Mouse (Mus musculus) embryonic facial prominence, embryonic 13.5 days (tissue): Measurements from ENCODE around the gene Scap. TPM values are rescaled to one million over a fixed set of nuclear protein-coding genes. Genes with fewer than 3 reads are reported as not detected.

Experiments
- ATAC-seq: fragments of 200-750 bp; cut with Nextera tagmentation; 2 replicates; pipeline ENCODE4 v1.8.0; 2017; ENCODE audit warnings: low read depth; ENCODE audit not compliant: insufficient number of reproducible peaks, insufficient read depth, low FRiP score, low TSS enrichment
- H3K27ac ChIP-seq: fragments of 300-500 bp; sonication (generic); 2 replicates; pipeline ENCODE4 v1.5.1; 2015; ENCODE audit warnings: moderate library complexity, mild to moderate bottlenecking, inconsistent platforms
- H3K27me3 ChIP-seq: fragments of 300-500 bp; sonication (generic); 2 replicates; pipeline ENCODE4 v1.6.1; 2015; ENCODE audit warnings: mild to moderate bottlenecking, inconsistent platforms
- H3K36me3 ChIP-seq: fragments of 300-500 bp; sonication (generic); 2 replicates; pipeline ENCODE4 v1.6.1; 2015; ENCODE audit warnings: mild to moderate bottlenecking, inconsistent platforms
- H3K4me1 ChIP-seq: fragments of 300-500 bp; sonication (generic); 2 replicates; pipeline ENCODE4 v1.6.1; 2015; ENCODE audit warnings: inconsistent platforms
- H3K4me2 ChIP-seq: fragments of 300-500 bp; sonication (generic); 2 replicates; pipeline ENCODE4 v1.6.1; 2015; ENCODE audit warnings: moderate library complexity, mild to moderate bottlenecking, inconsistent platforms
- H3K4me3 ChIP-seq: fragments of 300-500 bp; sonication (generic); 2 replicates; pipeline ENCODE4 v1.5.1; 2015; ENCODE audit warnings: mild to moderate bottlenecking, inconsistent platforms
- H3K9ac ChIP-seq: fragments of 300-500 bp; sonication (generic); 2 replicates; pipeline ENCODE4 v1.6.1; 2015; ENCODE audit warnings: mild to moderate bottlenecking, inconsistent platforms
- H3K9me3 ChIP-seq: fragments of 300-500 bp; sonication (generic); 2 replicates; pipeline ENCODE4 v1.6.1; 2016; ENCODE audit warnings: inconsistent platforms
- WGBS: fragments of 180-500 bp; shearing (Covaris S2); methylation state at CpG from one replicate; pipeline ENCODE4 v1.1.7; 2015; ENCODE audit warnings: mixed read lengths; 5-methylcytosine and 5-hydroxymethylcytosine counted together
- polyA plus RNA-seq: library from polyadenylated mRNA; unstranded; fragments of >200 nt; fragmentation: Nextera tagmentation; extraction: Ambion mirVana; gene quantifications from 2 replicates; pipeline ENCODE4 v1.2.1, GENCODE M21; 2015

The Scap gene
- polyA plus RNA-seq, 1 experiment from 2014 or later, result 41.6 TPM

DNA sequence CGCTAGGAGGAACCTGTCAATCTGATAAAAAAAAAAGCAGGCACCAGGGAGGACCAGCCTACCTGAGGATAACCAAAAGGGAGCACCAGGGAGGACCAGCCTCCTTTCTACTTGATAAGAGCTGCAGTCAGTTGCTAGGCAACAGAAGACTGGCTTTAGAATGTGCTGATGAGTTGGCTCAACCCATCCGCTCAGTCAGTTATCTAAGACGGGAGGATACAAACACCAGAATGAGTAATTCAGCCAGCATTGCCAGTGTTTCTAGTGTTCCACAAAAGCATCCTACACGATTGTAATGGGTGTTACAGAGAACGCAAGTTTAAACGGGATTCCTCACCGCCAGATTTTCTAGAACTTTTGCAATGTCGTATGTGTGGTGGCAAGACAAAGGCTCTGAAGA lies 98.2 kb downstream of the Scap start:
- H3K27me3 ChIP-seq, result no peaks in the 10 kb centered on the region
- H3K36me3 ChIP-seq, result peaks cover 75% of the 10 kb centered on the region
- no peaks in the 10 kb centered on the region for H3K9me3 ChIP-seq
- H3K4me3 ChIP-seq, result no peak overlapping the region
- no peaks in the 10 kb centered on the region for H3K4me1 ChIP-seq
- no peak overlapping the region for H3K27ac ChIP-seq
- 88% methylated on average over 8 of the region's 8 CpGs for WGBS
- H3K4me2 ChIP-seq, result no peak overlapping the region
- ATAC-seq, result no peak
- no peak overlapping the region for H3K9ac ChIP-seq

DNA sequence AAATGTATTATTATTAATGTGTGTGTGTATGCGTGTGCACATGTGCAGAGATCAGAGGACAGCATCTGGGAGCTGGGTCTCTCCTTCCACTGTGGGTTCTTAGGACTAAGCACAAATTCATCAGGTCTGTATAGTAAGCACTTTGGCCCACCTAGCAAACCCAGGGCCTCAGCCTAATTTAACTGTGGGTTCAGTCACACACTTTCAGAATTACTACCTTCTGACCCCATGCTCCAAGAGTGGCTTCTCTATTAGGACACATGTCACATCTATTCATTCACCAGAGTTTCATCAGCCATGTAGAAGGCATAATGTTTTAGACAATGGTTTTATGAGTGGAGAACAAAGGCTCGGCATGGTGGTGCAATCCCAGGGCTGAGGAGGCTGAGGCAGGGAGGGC lies 100.0 kb downstream of the Scap start:
- Histone ChIP-seq H3K9ac (no peak overlapping the region), H3K36me3 (peaks cover 71% of the 10 kb centered on the region), H3K4me3 (no peak overlapping the region), H3K27ac (no peak overlapping the region), H3K9me3 (no peaks in the 10 kb centered on the region), H3K27me3 (no peaks in the 10 kb centered on the region), H3K4me1 (no peaks in the 10 kb centered on the region), H3K4me2 (no peak overlapping the region)
- WGBS, result 97% methylated on average over 2 of the region's 2 CpGs
- ATAC-seq, result no peak

Other genes starting within 250 kb of the Scap start
- 188 and 204 TPM in 2 replicates for gene Smarcc1, start 215.6 kb upstream of the Scap start, polyA plus RNA-seq
- 159 and 178 TPM in 2 replicates for gene Dhx30, start 215.5 kb upstream of the Scap start, polyA plus RNA-seq
- 7.7 and 8.0 TPM in 2 replicates for gene Cspg5, start 89.5 kb upstream of the Scap start, polyA plus RNA-seq
- 29.0 and 33.3 TPM in 2 replicates for gene Elp6, start 28.1 kb upstream of the Scap start, polyA plus RNA-seq
- 17.8 and 20.7 TPM in 2 replicates for gene Ptpn23, start 74.9 kb downstream of the Scap start, polyA plus RNA-seq
- gene Ngp, start 86.5 kb downstream of the Scap start, polyA plus RNA-seq, result 1.1 and 7.4 TPM in 2 replicates
- gene Klhl18, start 143.4 kb downstream of the Scap start, polyA plus RNA-seq, result 9.3 and 9.8 TPM in 2 replicates
- gene Kif9, start 143.7 kb downstream of the Scap start, polyA plus RNA-seq, result 0.86 and 1.4 TPM in 2 replicates
- 42.2 and 54.9 TPM in 2 replicates for gene Setd2, start 199.3 kb downstream of the Scap start, polyA plus RNA-seq